Mouse (Mus musculus) G1E (cell line): ENCODE data around the gene Nfix. TPM values are rescaled to one million over a fixed set of nuclear protein-coding genes. Genes with fewer than 3 reads are reported as not detected.
A peak's percentile ranks its signal among the peaks of the same experiment; 100 is the strongest.

Experiments used
- ATAC-seq: 2 replicates; pipeline ENCODE4 v1.8.0; 2016; ENCODE audit warnings: mild to moderate bottlenecking; ENCODE audit not compliant: insufficient number of reproducible peaks, poor library complexity, low FRiP score, severe bottlenecking; ENCODE audit errors: extremely low read depth
- DNase-seq: peaks from one replicate; pipeline ENCODE4 v3.0.0; 2012; ENCODE audit warnings: low spot score
- H3K27me3 ChIP-seq: 2 replicates; pipeline ENCODE4 v1.6.1; 2012; ENCODE audit warnings: mild to moderate bottlenecking, low read length, inconsistent platforms; ENCODE audit not compliant: insufficient read depth
- H3K36me3 ChIP-seq: replicated peaks from 2 replicates; pipeline ENCODE3; 2012; ENCODE audit warnings: mild to moderate bottlenecking, inconsistent platforms
- H3K4me1 ChIP-seq: 2 replicates; pipeline ENCODE4 v1.6.1; 2012; ENCODE audit warnings: low read depth, low read length, inconsistent platforms, mixed read lengths; ENCODE audit not compliant: insufficient read depth
- H3K4me3 ChIP-seq: 2 replicates; pipeline ENCODE4 v1.5.1; 2012; ENCODE audit warnings: low read depth, mild to moderate bottlenecking, inconsistent platforms, low read length, moderate library complexity, mixed read lengths
- H3K9me3 ChIP-seq: replicated peaks from 2 replicates; pipeline ENCODE4 v1.6.1; 2012; ENCODE audit warnings: inconsistent platforms
- CTCF ChIP-seq: IDR thresholded peaks from 2 replicates; pipeline ENCODE4 v1.5.1; 2012; ENCODE audit warnings: low read depth, low read length, inconsistent platforms, mixed read lengths
- GATA1 ChIP-seq: IDR thresholded peaks from 2 replicates; pipeline ENCODE4 v1.6.1; 2012; ENCODE audit warnings: borderline replicate concordance, low read length, inconsistent platforms, mixed read lengths
- GATA2 ChIP-seq: IDR thresholded peaks from 2 replicates; pipeline ENCODE4 v1.6.1; 2012; ENCODE audit warnings: low read depth, low read length, inconsistent platforms, borderline replicate concordance
- POLR2AphosphoS5 ChIP-seq: IDR thresholded peaks from 2 replicates; pipeline ENCODE4 v1.6.1; 2012; ENCODE audit warnings: low read depth, low read length, inconsistent platforms; ENCODE audit not compliant: insufficient replicate concordance
- TAL1 ChIP-seq: conservative IDR thresholded peaks from 2 replicates; pipeline ENCODE4 v1.6.1; 2012; ENCODE audit warnings: low read depth, low read length, inconsistent platforms, mixed read lengths
- polyA plus RNA-seq: library from polyadenylated mRNA; stranded (reverse); fragments of >175 nt; gene quantifications from 2 replicates; pipeline ENCODE4 v1.2.3, GENCODE M21; 2012
- total RNA-seq, 2 experiments: library from RNA; stranded (forward) in 1 of 2; stranded (reverse) in 1 of 2; fragments of 200-1000 nt in 1 of 2; fragments of >200 nt in 1 of 2; fragmentation: Nextera tagmentation in 1 of 2; gene quantifications; 2 replicates each; pipeline ENCODE4 v1.2.3; 2014 to 2017

Gene Nfix
- total and polyA plus RNA-seq, 3 experiments: 4.3 to 34.0 (median 16.2) TPM

DNA sequence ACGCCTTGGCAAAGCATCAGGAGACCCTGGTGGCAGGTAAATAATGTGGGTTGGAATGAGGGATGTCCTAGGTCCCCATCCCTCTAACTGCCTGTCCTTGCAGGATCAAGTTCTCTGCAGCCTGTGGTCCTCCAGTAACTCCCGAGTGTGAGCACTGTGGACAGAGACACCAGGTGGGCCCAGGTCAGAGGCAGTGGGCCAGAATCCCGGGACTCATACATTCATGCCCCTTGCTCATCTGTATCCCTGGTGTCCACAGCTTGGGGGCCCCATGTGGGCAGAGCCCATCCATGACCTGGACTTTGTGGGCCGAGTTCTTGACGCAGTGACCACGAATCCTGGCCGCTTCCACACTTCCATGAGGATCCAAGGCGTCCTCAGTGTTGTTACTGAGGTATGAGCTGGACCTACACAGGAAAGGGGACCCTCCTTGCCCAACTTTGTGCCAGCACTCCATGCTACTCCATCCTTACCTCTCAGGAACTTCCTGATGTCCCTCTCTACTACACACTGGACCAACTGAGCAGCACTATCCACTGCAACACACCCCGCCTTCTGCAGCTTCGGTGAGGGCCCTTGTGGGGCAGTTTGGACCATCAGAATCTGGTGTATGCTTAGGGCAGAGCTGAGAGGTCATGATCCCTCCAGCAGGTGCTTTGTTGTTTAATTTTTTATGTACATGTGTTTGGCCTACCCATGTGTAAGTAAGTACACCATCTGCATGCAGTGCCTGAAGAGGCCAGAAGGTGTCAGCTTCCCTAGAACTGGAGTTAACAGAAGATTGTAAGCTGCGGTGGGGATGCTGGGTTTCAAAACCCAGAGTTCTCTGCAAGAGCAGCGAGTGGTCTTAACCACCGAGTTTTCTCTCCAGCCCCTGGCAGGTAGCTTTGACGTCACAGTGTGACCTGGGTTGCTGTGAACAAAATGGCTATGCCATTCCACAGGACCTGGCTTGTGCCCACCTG lies 102.7 kb downstream of the Nfix start:
- ATAC-seq (no peak), DNase-seq (no peak)
- no peak for TF ChIP-seq GATA2
- no peak for TF ChIP-seq TAL1
- TF ChIP-seq CTCF: peak; percentile 38
- no peak for TF ChIP-seq POLR2AphosphoS5
- TF ChIP-seq GATA1: no peak
- Histone ChIP-seq H3K27me3 (no peaks in the 10 kb centered on the region), H3K4me1 (peaks cover 63% of the 10 kb centered on the region), H3K36me3 (peaks cover 85% of the 10 kb centered on the region), H3K4me3 (no peak overlapping the region; the same call in 1 of the 2 replicates), H3K9me3 (no peaks in the 10 kb centered on the region)

GRCm38 (mm10) chr8:84695140-84695539 lies 105.0 kb downstream of the Nfix start:
- DNase-seq (no peak), ATAC-seq (no peak)
- peaks cover 67% of the 10 kb centered on the region for H3K4me1 ChIP-seq
- H3K9me3 ChIP-seq: no peaks in the 10 kb centered on the region
- no peaks in the 10 kb centered on the region for H3K27me3 ChIP-seq
- H3K4me3 ChIP-seq: no peak overlapping the region
- TF ChIP-seq POLR2AphosphoS5 (no peak), GATA2 (no peak), GATA1 (no peak), TAL1 (no peak), CTCF (no peak)
- H3K36me3 ChIP-seq: peaks cover 99% of the 10 kb centered on the region

- DNase-seq: no peak
- TF ChIP-seq CTCF: no peak
- no peak for TF ChIP-seq POLR2AphosphoS5
- no peak for TF ChIP-seq GATA1
- no peak for TF ChIP-seq GATA2
- TF ChIP-seq TAL1: no peak
- no peak overlapping the region for H3K4me3 ChIP-seq
- no peak for ATAC-seq
- peaks cover 80% of the 10 kb centered on the region for H3K36me3 ChIP-seq
- no peaks in the 10 kb centered on the region for H3K27me3 ChIP-seq
- H3K9me3 ChIP-seq: no peaks in the 10 kb centered on the region
- H3K4me1 ChIP-seq: peaks cover 60% of the 10 kb centered on the region
Observed at GRCm38 (mm10) chr8:84693332-84693731, 106.8 kb downstream of the Nfix start.

DNA sequence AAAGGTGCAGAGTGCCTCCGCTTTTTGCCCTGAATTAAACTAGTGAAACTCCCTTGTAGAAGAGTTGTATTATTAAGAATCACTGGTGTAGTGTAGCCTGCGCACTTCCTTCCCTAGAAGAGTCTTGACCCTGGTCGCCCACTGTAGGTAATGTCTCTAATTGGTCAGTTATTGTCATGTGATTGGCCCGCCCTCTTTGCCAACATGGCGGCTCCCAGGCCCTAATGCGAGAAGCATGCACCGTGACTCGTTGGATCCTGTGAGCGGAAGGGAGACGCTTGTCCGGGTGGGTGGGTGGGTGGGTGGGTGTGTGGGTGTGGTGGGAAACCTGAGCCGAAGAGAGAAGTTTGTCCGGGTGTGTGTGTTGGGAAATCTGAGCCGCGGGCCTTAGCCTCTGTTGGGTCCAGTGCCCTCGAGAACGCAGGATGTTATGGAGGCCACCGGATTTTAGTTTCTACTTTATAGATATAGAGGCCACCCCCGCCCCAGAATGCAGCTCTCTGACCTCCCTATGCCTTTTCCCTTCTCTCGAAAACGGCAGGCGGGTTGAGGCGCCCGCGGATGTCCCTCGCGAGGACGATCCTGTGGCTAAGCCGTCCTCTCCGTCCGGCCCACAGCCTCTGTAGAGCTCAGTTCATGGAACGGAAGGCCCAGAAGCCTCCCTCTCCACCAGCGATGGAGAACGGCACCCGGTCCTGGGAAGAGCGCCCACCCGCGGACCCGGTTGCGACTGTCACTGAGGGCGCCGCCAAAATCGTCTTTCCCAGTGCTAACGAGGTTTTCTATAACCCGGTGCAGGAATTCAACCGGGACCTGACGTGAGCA lies 110.8 kb downstream of the Nfix start:
- peaks cover 57% of the 10 kb centered on the region for H3K36me3 ChIP-seq
- peaks cover 58% of the 10 kb centered on the region for H3K4me1 ChIP-seq
- peak; percentile 61 for DNase-seq
- no peaks in the 10 kb centered on the region for H3K9me3 ChIP-seq
- no peaks in the 10 kb centered on the region for H3K27me3 ChIP-seq
- peak; percentile 37; the same call in 1 of the 2 replicates for ATAC-seq
- TF ChIP-seq GATA1 (no peak), TAL1 (no peak), CTCF (no peak), POLR2AphosphoS5 (no peak), GATA2 (no peak)
- peak overlapping the region; percentile 88 for H3K4me3 ChIP-seq

DNA sequence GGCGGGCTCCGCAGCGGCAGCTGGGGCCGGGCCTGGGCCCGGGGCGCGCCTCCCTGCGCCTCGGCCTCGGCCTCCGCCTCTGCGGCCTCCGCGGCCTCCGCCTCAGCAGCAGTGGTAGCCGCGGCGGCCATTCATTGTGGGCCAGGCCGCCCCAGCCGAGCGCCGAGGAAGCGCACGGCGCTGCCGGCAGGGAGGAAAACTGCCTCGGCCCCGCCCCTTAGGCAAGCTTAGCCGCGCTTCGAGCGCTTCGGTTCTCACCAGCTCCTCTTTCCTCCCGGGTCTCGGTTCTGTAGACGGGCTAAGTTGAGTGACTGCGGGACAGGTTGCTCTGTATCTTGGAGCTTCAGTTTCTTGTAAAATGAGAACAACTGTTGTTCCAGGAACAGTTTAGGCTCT lies 112.4 kb downstream of the Nfix start, which contains the start of gene Nacc1:
Nacc1 (minus strand) TSS at position 158 of the 396 bp plus-strand sequence.
- Histone ChIP-seq H3K36me3 (peaks cover 57% of the 10 kb centered on the region), H3K27me3 (no peaks in the 10 kb centered on the region), H3K9me3 (no peaks in the 10 kb centered on the region), H3K4me3 (peak within 1 kb of the TSS; percentile 88), H3K4me1 (peaks cover 65% of the 10 kb centered on the region)
- DNase-seq (peak; percentile 73), ATAC-seq (peak; percentile 35; the same call in 1 of the 2 replicates)
- TF ChIP-seq TAL1 (no peak), GATA1 (no peak), POLR2AphosphoS5 (no peak), GATA2 (no peak), CTCF (no peak)
